Mouse (Mus musculus) heart, adult 11 months (tissue): ENCODE measurements at regions not wholly inside any gene's neighbourhood (a gene's known extent, or its start where the extent isn't known, plus 50 kb on each side); places are given as distances from the start of the nearest gene placed in this dataset.

ENCODE experiments used
- DNase-seq: peaks from one replicate; pipeline ENCODE4 v3.0.0; 2022

DNA sequence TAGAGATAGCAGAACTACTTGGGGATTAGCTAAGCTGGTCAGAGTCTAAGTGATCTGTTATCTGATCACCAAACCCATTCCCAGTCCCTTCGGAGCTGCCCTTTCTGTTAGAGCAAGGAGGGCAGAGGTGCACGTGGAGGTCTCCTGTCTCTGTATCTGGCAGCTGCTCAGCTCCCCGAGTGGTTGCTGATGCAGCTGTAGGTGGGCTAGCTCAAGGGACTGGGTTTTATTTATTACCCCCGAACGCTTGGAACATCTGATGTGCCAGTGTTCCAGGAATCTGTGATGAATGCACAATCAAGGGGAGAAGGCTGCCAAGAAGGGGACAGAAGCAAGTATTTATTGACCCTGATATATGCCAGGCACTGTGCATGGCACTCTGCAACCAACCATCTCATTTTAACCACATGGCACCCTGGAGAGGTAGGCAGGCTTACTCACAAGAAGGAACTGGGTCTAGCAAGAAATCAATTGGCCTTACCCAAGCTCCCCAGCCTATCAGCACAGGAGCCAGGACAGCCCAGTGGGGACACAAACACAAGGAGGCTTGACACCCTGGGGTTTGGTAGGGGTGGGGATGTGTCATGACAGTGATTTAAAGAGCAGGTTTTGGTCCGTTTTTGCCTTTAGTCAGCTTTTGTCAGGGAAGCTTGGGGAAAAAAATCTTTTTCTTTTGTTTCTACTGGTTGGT is 154.6 kb upstream of the Bmper start:
- no peak for DNase-seq

DNA sequence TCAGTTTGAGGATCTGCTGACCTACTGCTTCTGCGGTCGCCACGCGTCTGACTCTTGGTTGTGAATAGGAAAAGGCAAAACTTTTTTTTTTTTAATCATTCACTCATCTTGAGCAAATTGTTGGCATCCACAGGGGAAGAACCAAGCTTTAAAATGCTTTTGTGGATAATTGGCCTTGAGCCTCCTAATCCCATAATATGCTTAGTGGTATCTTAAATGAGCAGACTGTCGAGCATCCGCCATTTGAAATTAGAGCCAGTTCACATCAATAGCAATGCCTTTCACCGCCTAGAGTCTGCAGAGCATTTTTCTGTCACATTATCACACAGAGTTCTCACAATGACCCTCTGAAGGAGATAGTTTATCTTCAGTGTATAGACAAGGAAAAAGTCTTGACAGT is 153.7 kb upstream of the Bmper start:
- DNase-seq: no peak

DNA sequence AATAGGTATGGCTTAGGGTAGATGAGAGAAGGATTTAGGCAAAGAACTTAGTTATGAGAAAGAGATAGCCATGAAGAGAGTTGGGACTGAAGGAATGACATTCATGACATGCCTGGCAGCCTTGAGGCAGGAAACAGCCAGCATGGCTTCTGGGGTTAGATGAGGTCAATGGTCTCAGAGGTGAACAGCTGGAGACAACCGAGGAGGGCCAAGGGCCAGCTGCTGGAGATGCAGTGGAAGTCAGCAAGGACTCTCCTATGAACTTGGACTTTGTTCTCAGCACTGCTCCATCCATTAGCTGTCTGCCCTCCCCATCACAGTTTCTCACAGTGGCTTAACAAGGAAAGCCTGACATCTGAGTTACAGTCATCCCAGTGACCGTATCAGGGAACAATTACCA is 151.9 kb upstream of the Bmper start:
- peak; percentile 98 for DNase-seq

DNA sequence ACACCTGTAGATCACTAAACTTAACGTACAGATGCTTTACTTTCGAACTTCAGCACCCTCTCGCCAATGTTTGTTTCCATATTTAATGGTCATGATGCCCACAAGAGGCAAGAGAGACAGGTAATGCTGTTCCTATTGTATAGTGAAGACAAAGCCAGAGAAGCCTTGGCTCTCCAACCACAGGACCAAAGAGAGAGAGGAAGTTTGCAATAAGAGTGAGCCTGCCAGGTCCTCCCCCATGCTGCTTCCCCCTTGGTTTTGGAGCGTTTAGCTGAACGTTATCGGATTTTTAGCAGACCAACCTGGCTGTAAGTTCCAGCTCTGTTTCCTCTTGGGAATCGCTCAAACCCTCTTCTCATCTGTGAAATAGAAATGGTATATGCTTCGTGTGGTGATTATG is 150.1 kb upstream of the Bmper start:
- peak; percentile 62 for DNase-seq

DNA sequence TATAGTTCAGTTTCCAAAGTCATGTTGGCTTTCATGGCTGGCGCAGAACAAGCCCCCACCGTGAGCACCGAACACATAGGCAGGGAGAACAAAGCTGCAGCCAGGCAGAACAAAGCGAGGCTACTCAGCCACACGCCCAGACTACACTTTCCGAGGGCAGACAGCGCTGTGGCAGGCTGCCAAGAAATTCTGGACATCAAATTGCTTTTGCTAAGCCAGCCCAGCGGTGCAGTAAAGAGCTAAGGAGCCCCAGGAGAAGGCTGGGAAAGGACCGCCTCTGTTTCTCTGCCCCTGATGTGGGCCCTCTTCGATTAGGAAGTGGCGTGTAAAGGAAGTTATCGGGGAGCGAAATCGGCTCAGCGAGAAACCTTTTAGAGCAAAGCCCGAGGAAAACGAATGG is 139.3 kb upstream of the Bmper start:
- peak; percentile 97 for DNase-seq

DNA sequence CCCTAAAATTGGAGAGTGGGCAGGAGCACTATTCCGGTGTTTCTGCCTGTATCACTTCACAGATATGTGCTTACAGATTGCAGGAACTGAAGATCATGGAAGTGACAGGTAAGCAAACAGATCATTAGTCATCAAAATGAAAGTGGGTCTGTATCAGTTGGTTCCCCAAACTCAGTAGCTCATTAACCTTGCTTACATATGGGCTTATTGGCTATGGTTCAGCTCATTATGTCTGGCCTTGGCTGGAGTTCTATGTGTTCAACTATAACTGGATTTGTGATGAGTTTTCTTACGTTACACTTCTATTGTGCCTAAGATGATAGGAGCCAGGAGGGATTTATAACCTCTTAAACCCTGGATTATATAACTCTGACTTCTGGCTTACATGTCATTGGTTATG is 133.5 kb upstream of the Bmper start:
- no peak for DNase-seq

DNA sequence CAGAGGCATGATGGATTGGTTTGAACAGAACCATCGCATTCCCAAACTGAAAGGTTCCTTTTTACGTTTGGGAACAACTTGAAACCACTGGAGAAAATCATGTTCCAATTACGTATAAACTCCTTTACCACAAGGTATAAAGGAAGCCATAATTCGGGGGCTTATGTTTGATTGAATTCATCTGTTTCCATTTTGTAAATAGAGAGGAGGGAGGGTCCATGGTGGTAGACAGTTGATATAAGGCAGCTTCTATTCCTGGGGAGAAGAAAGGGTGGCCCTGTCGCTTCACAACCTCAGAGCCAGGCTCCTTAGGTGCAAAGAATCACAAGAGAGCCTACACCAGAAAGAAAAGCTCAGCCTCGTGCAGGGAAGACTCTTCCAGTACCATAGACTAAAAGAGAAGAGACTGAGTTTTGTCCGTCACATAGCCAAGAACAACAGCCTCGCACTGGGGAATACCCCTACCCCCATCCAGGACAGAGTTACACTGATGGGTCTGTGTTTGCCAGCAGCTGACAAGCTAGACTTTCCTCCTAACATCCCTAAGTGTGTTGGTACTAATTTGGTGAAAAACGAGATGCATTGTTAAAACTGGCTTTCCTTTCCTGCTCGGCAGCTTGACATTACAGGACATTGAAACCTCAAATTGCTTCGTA is 125.6 kb upstream of the Bmper start:
- DNase-seq: no peak

DNA sequence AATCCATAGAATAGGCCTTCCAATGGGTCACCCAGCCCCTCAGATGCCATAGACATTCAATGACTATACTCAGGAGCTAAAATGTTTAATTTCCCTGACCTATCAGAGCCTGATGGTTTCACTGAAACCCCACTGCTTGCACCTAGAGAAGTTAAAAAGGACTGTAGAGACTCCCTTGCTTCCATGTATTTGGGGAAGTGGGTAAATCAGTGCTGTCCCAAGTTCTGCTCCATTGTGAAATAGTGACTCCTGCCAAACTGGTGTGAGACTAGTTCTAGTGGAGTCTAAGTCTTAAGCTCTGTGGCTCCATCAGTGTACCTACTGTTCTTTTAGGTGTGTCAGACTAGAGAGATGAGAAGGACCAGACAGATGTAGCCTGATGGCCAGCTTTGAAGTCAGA is 121.3 kb upstream of the Bmper start:
- no peak for DNase-seq

DNA sequence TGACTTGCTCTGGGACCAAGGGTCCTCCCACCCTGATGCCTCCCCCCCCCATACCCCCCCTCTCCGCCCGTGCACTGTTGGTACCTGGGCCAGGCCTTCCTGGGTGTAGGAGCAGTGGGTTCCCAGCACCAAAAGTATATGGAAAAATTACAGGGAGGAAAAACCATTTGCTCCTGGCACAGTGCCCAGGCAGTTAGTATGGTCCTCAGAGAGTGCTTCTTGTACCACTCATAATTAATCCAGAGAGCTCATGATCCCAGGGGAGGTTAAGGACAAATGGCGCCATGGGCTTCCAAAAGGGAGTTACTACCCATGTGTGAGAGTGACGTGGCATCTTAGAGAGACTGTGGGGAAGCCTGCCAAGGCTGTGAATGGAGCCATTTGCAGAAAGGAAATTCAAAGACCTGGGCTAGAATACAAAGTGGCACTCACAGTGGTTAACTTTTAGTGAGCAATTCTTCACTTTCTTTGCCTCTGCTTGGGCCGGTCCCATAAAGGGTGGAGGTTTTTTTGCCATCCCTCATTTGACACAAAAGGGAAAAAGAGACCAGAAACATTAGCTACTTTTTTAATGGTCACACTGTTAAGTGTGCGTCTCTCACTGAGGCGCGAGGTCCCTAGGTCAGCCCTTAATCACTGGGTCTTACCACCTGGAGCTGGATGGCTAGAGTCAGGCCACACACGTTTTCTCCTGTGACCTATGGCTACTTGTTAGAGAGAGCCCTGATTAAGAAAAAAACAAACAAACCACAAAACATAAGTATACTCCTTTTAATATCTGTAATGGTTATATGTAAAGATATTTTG is 120.7 kb upstream of the Bmper start:
- DNase-seq: no peak

DNA sequence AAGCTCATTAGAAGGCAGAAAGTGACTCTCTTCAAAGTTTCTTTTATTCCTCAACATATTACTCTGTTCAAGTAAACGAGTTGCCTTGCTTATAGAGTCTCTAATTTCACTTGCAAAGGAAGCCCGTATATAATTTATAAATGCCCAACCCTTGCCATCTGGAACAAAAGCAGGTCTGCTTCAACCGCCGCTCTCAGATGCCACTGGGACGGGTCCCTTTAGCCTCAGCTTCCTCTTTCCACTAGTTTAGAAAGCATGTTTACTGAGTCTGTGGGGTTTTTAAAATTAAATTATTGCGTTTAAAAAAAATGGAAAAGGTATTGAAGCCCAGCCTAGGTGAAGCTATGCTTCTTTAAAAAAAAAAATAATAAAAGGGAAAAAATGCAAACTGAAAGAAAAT is 111.4 kb upstream of the Bmper start:
- no peak for DNase-seq

DNA sequence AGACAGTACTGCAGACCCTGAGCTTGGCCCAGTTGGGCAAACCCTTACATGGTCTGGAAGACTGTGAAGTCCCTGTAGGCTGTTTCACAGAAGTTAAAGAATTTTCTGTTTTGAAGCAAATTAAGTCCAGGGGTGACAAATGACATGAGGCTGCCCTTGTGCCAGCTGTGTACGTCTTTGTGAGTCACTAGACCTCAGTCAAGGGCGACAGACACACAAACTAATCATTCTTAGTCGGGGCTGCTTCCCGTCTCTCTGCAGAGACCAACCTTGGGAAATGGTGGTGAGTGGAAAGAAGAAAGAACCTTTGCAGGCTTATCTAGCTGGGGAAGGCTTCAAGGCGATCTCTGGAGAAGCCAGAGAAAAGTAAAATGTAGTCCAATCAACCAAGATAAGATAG is 107.8 kb upstream of the Bmper start:
- no peak for DNase-seq

DNA sequence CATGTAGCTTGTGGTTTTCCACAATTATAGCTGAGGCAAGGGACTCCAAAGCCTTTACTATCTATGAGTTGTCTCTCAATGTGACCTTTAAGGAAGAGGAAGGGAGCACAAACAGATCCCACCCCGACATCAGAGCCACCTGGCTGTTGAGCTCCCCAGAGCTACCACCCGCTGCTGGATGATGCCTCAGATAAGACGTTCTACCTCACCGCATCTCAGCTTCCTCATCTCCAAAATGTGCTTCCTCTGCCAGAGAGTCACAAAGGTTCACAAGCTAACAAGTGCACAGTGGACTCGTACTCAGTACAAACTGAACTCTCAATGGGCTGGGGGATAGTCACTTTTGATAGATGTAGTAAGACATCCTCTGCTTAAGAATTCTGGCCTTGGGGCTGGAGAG is 107.3 kb upstream of the Bmper start:
- DNase-seq: no peak

DNA sequence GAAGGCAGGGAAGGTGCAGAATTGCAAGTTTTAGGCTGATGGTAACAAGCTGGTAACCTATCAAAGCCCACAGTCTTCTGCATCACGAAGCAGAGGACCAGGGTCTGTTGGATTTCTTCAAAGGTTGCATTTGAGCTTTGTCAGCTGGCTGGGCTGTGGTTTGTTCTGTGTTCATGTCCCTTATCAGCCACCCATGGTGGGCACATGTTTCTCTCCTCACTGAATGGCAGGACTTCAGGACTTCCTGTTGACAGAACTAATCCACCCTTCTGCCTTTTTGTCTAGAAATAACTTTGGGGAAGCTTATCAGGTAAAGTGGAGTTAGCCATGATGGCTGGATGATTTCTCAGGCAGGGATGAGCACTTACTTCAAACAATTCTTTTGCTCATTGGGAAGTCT is 106.6 kb upstream of the Bmper start:
- DNase-seq: no peak

DNA sequence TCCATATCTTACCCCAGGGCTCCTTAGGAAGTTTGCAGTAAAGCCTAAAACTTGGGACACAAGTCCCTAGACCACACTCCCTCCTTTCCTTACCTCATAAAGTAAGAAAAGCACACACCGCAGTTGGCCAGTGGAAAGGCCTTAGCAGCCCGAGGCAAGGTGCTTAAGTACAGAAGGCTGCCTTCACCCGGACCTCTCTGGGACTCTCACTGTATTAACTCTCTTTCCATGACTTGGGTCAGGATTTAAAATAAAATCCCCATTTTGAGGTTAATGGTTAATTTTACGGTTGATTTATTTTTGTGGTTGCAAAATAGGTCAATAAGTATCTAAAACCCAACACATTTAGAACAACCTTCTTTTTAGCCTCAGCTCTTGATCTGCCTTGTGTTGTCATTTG is 103.1 kb upstream of the Bmper start:
- peak; percentile 48 for DNase-seq

DNA sequence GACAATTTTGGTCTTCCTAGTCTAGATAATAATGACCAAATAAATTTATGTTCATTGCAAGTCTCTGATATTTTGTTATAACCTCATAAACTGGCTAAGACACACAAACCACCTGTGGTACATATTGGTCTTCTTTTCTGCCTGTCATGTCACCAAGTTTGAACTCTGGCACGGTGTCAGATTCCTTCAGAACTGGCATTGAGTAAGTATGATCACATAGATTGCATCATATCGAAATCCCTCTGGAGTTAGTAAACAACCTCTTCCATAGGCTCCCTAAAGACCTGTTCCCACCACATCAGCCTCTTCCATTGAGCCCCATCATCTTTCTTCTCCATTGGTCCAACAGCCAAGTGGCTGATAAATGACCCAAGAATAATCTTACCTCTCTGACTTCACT is 102.1 kb upstream of the Bmper start:
- DNase-seq: peak; percentile 61

DNA sequence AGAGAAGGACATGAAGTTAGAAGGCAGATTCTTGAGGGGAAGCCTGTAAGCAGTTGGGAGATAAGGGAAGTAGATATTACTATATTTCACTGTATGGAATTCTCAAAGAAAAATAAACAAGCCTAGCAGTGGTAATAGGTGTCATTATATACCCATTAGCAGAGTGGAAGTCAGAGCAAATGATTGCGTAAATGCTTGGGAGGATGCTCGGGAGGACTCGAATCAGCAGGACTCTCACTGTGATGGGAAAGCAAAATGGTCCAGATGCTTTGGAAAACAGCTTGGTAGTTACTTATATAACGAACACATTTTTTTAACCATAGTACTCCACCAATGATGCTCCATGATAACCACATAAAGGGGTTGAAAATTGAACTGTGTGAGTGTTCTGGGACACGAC is 100.4 kb upstream of the Bmper start:
- DNase-seq: no peak

DNA sequence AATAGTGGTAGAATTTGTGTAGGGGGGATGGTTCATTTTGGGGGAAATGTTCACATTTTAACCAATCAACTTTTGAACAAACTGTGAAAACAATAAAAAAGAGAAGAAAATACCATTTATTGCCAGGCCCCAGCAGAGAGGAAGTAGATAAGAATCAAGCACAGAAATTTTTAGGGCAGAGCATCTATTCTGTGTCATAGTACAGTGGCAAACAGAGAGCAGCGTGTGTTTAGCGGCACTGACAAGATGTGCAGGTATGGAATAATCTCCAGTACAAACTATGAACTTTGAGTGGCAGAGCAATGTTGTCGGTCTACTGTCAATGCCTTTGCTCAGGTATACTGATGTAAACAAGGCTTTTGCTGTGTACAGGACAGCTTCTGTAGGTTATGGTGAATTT is 99.4 kb upstream of the Bmper start:
- DNase-seq: no peak

DNA sequence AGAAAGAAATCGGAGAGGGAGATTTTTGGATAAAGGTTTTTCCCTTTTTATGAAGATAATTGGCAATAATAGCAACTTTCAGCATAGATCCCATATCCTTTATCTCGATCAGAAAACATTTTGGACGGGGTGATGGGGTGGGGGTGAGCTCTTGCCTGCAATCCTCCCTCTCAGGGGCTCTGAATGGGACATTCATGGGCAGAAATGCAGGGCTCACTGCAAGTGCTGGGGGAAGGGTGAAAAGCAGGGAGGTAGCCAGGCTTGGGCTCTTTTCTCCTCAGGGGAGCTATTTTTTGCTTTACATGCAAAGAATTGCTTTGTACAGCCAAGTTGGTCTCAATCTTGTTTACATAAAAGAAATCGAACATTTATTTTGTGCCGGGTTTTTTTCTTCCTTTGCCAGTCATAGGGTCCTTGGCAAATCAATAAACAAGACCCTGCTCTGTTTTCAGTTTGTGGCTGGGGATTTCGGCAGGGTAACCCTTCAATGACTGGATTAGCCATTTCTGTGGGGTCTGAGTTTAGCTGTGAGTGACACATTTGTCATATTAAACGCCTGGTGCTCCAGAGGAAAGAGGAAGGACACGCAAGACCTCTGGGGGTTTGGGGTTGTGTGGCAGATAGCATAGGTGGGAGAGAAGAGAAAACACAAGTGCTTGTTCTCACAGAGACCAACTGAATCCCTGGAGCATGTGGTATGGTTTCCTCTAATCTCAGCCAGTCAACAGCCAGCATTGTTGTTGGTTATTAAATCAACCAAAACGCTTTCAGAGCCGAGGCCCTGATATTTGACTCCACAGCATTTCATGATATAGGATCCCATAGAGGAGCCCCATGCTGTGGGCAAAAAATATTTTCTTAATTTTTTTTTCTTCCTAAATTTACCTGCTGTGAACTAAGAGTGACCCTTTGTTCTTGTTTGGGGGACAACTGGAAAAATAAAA is 96.8 kb upstream of the Bmper start:
- peak; percentile 68 for DNase-seq

DNA sequence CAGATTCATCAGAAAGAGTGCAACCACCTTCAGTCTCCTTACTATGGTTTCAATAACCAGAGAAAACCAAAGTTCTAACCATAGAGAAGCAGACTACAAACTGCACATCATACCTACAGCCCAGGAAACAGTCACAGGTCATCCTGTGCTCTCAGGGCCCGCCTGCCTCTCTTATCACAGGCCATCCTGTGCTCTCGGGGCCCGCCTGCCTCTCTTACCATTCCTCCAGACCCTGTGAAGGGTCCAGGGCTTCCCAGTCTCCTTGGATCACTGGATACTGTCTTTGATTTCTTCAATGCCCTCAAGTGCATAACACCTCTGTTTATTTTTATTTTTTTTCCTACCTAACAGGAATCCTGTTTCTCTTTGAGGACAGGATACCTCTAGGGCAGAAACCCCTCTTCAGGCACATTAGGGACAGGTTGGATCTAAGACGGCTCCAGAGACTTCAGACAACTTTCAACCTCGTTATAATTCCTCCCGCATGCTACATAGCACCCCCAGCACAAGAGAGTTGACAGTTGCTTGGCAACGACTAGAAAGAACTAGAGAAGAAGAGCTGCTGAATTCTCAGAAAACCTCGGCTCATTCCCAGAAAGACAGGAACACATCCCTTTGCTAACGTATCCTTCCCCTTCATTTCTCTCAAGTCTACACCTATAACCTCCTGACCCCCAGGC is 95.4 kb upstream of the Bmper start:
- peak; percentile 76 for DNase-seq

DNA sequence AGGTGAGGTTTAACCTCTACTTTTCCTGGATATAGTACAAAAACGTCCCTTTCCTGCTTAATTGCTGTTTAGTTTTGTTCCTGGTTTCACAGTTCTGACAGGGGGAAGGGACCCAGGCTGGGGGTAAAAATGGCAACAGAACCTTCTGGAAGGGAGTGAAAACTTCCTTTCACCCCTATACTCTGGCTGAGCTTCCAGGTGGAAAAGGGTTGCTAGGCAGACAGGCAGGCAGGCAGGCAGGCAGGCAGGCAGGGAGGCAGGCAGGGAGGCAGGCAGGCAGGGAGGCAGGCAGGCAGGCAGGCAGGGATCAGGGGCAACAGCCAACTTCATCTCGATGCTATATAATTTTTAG is 94.9 kb upstream of the Bmper start:
- DNase-seq: peak; percentile 36

DNA sequence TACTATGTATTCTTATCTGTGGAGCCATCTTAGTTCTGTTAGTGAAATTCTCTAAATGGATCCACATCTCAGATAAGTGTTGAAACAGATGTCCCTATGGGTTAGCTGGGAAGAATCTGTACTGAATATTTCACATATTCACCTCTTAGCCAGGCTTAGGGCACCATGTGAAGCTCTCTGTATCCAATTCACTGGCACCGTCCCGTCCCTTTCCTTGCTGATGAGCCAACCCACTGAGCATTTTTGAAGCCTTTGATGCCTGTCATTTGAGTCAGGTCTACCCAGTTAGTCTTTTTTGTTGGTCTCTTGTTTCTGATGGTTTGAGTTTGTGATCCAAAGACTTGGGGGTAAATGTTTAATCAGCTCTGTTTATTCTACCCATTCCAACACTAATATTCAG is 88.9 kb upstream of the Bmper start:
- peak; percentile 58 for DNase-seq

DNA sequence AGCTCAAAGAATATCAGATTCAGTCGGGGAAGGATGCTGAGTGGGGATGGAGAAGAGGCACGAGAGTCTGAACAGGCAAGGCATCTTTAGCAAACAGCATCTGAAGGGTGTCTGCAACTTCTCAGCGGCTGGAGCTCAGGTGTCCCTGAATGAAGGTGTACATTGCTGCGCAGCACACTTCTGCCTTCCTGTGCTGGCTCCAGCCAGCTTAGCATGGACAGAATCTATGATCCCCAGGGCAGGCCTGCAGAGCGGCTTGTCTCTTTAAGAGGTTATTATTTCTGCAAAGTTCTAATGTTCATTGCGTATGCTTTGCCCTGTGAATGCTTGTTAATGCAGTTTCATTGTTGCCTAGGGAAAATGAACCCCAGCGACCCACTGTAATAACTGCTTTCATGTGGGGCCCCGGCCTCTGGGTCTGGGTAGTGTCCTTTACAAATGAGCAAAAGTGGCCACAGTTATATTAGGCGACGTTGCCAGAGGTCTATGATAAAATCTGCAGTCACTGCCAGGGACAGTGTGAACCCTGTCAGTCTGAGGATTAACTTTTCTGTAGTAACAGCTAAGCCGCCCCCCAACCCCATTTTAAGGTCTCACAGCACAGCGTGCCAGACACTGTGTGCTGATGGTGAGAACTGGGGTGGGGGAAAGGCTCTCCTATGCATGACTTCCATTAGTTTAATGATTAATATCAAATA is 88.3 kb upstream of the Bmper start:
- DNase-seq: peak; percentile 80
